Mouse (Mus musculus) forebrain, embryonic 16.5 days (tissue): ENCODE results near the gene Ankrd45. TPM values are rescaled to one million over a fixed set of nuclear protein-coding genes. Genes with fewer than 3 reads are reported as not detected.
A peak's percentile ranks its signal among the peaks of the same experiment; 100 is the strongest.
"Not testable (repeated sequence)": the region's sequence is repeated elsewhere in the genome, so short reads cannot be mapped to it uniquely, and the experiment has no call there.

Source experiments
- ATAC-seq: fragments of 200-750 bp; cut with Nextera tagmentation; 2 replicates; pipeline ENCODE4 v1.8.0; 2017; ENCODE audit warnings: mild to moderate bottlenecking, moderate library complexity
- H3K27ac ChIP-seq: fragments of 300-500 bp; sonication (generic); 2 replicates; pipeline ENCODE4 v1.5.1; 2014; ENCODE audit warnings: low read length, control low read depth
- H3K27me3 ChIP-seq: fragments of 300-500 bp; sonication (generic); replicated peaks from 2 replicates; pipeline ENCODE4 v1.6.1; 2014; ENCODE audit warnings: low read length; ENCODE audit not compliant: control insufficient read depth, insufficient read depth
- H3K36me3 ChIP-seq: fragments of 300-500 bp; sonication (generic); 2 replicates; pipeline ENCODE4 v1.6.1; 2014; ENCODE audit not compliant: control insufficient read depth, insufficient read depth
- H3K4me1 ChIP-seq: fragments of 300-500 bp; sonication (generic); replicated peaks from 2 replicates; pipeline ENCODE4 v1.6.1; 2014; ENCODE audit warnings: low read length; ENCODE audit not compliant: control insufficient read depth, insufficient read depth
- H3K4me2 ChIP-seq: fragments of 300-500 bp; sonication (generic); 2 replicates; pipeline ENCODE4 v1.6.1; 2014; ENCODE audit warnings: mild to moderate bottlenecking, low read length, control low read depth
- H3K4me3 ChIP-seq: fragments of 300-500 bp; sonication (generic); replicated peaks from 2 replicates; pipeline ENCODE4 v1.5.1; 2014; ENCODE audit warnings: mild to moderate bottlenecking, low read length, control low read depth
- H3K9ac ChIP-seq: fragments of 300-500 bp; sonication (generic); replicated peaks from 2 replicates; pipeline ENCODE4 v1.6.1; 2014; ENCODE audit warnings: low read depth, low read length, control low read depth
- H3K9me3 ChIP-seq: fragments of 300-500 bp; sonication (generic); 2 replicates; pipeline ENCODE4 v1.6.1; 2016; ENCODE audit warnings: low read length; ENCODE audit not compliant: control insufficient read depth
- WGBS: fragments of 180-500 bp; shearing (Covaris S2); extraction: QIAGEN DNeasy Blood & Tissue Kit; methylation state at CpG from one replicate; pipeline ENCODE4 v1.1.7; 2014; 5-methylcytosine and 5-hydroxymethylcytosine counted together
- polyA plus RNA-seq: library from polyadenylated mRNA; unstranded; fragments of >200 nt; fragmentation: Nextera tagmentation; extraction: Ambion mirVana; gene quantifications from 2 replicates; pipeline ENCODE4 v1.2.1, GENCODE M21; 2015

The Ankrd45 gene
- polyA plus RNA-seq, 1 experiment from 2014 or later: 29.6 TPM

DNA sequence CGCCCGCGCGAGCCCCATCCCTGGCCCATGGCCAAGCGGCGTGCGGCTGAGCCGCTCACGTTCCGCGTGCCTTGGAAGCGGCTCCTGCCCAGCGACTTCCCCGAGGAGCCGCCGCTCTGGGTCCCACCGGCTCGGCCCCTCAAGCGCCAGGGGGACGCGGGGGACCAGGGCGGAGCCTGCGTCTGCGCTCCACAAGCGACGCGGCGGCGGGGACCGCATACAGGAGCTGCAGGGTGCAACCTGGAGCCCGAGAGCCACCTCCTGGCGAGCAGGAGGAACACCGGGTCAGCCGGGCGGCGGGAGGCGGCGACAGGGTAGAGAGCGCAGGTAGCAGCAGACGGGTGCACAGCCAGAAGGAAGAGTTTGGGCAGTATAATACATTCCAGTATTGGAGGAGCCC, 28.2 kb downstream of the Ankrd45 start:
- H3K9me3 ChIP-seq: no peaks in the 10 kb centered on the region
- ATAC-seq: peak; percentile 98
- H3K9ac ChIP-seq: peak overlapping the region; percentile 61
- under 1% methylated on average over 40 of the region's 40 CpGs for WGBS
- H3K4me1 ChIP-seq: peaks cover 3% of the 10 kb centered on the region
- H3K27ac ChIP-seq: no peak overlapping the region
- H3K36me3 ChIP-seq: no peaks in the 10 kb centered on the region
- peak overlapping the region; percentile 68 for H3K4me2 ChIP-seq
- peak overlapping the region; percentile 47 for H3K4me3 ChIP-seq
- peaks cover 2% of the 10 kb centered on the region; the same call in 1 of the 2 replicates for H3K27me3 ChIP-seq

DNA sequence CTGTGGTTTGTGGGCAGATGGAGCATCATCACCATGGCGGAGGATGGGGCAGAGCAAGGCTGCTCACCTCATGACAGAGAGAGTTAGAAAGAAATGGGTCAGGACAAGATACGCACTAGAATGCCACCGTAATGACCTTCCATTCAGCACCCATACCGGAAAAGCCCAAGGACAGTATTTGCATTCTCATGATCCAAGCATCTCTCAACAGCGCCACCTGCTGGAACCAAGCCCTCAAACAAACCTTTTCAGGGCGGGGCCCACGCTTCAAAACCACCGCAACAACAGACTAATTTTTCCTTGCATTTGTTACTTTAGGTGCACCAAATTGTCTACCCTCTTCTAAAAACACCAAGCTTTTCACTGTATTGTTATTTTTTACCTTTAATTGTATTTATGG, 38.2 kb downstream of the Ankrd45 start:
- Histone ChIP-seq H3K27me3 (no peaks in the 10 kb centered on the region), H3K9me3 (peaks cover 6% of the 10 kb centered on the region), H3K4me1 (no peaks in the 10 kb centered on the region), H3K9ac (no peak overlapping the region), H3K36me3 (no peaks in the 10 kb centered on the region), H3K4me3 (no peak overlapping the region), H3K4me2 (no peak overlapping the region), H3K27ac (no peak overlapping the region)
- 57% methylated on average over 8 of the region's 8 CpGs for WGBS
- ATAC-seq: no peak

- Histone ChIP-seq H3K4me2 (no peak overlapping the region), H3K27ac (no peak overlapping the region), H3K27me3 (no peaks in the 10 kb centered on the region), H3K36me3 (no peaks in the 10 kb centered on the region), H3K4me3 (no peak overlapping the region), H3K9me3 (peaks cover 6% of the 10 kb centered on the region), H3K9ac (no peak overlapping the region), H3K4me1 (no peaks in the 10 kb centered on the region)
- no peak for ATAC-seq
- 91% methylated on average over 9 of the region's 9 CpGs for WGBS
These were observed 39.9 kb downstream of the Ankrd45 start for GRCm38 (mm10) chr1:161182386-161182785.

- Histone ChIP-seq H3K4me1 (no peaks in the 10 kb centered on the region), H3K4me2 (no peak overlapping the region), H3K36me3 (no peaks in the 10 kb centered on the region), H3K27ac (no peak overlapping the region), H3K9me3 (peaks cover 6% of the 10 kb centered on the region), H3K27me3 (no peaks in the 10 kb centered on the region), H3K9ac (no peak overlapping the region), H3K4me3 (no peak overlapping the region)
- WGBS: 84% methylated on average over 9 of the region's 9 CpGs
- ATAC-seq: no peak
These were observed 41.2 kb downstream of the Ankrd45 start for GRCm38 (mm10) chr1:161183677-161184076.

- H3K36me3 ChIP-seq: no peaks in the 10 kb centered on the region
- no peak overlapping the region for H3K27ac ChIP-seq
- H3K27me3 ChIP-seq: no peaks in the 10 kb centered on the region
- ATAC-seq: no peak
- H3K4me3 ChIP-seq: no peak overlapping the region
- H3K9ac ChIP-seq: no peak overlapping the region
- H3K4me2 ChIP-seq: no peak overlapping the region
- WGBS: 78% methylated on average over 3 of the region's 3 CpGs
- no peaks in the 10 kb centered on the region for H3K4me1 ChIP-seq
- no peaks in the 10 kb centered on the region for H3K9me3 ChIP-seq
These were observed 42.9 kb downstream of the Ankrd45 start for GRCm38 (mm10) chr1:161185431-161185830.

GRCm38 (mm10) chr1:161190253-161190910, 47.9 kb downstream of the Ankrd45 start:
- Histone ChIP-seq H3K9me3 (no peaks in the 10 kb centered on the region), H3K9ac (no peak overlapping the region), H3K4me2 (no peak overlapping the region), H3K4me1 (peaks cover 4% of the 10 kb centered on the region; the same call in 1 of the 2 replicates), H3K36me3 (no peaks in the 10 kb centered on the region), H3K4me3 (no peak overlapping the region), H3K27me3 (no peaks in the 10 kb centered on the region), H3K27ac (no peak overlapping the region)
- 85% methylated on average over 9 of the region's 9 CpGs for WGBS
- ATAC-seq: no peak

GRCm38 (mm10) chr1:161195541-161196351, 53.3 kb downstream of the Ankrd45 start:
- Histone ChIP-seq H3K9me3 (no peaks in the 10 kb centered on the region), H3K27me3 (no peaks in the 10 kb centered on the region), H3K4me1 (peaks cover 9% of the 10 kb centered on the region; the same call in 1 of the 2 replicates), H3K4me3 (peak overlapping the region; percentile 47), H3K9ac (0 out of 2 replicates have a peak overlapping the region, but pooled peaks have one; percentile 26), H3K36me3 (no peaks in the 10 kb centered on the region), H3K27ac (peak overlapping the region; percentile 71), H3K4me2 (peak overlapping the region; percentile 80)
- WGBS: under 1% methylated on average over 16 of the region's 16 CpGs
- ATAC-seq: peak; percentile 98

DNA sequence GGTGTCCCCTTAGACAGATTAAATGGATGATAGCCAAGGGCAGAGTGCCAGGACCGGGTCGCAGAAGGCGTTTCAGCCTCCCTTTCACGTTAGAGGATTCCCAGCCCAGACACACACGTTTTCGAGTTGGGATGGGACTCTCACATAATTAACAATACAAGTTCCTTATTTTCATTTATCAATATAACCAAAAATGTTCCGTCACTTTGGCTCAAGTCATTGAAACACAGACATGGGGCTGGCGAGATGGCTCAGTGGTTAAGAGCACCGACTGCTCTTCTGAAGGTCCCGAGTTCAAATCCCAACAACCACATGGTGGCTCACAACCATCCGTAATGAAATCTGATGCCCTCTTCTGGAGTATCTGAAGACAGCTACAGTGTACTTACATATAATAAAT, 53.9 kb downstream of the Ankrd45 start:
- 35% methylated on average over 11 of the region's 11 CpGs for WGBS
- not testable (repeated sequence) for H3K27me3 ChIP-seq, H3K9ac ChIP-seq, ATAC-seq, H3K4me1 ChIP-seq, H3K9me3 ChIP-seq, H3K36me3 ChIP-seq
- Histone ChIP-seq H3K27ac (peak overlapping the region; percentile 71), H3K4me3 (peak overlapping the region; percentile 47), H3K4me2 (peak overlapping the region; percentile 80)

- H3K9me3 ChIP-seq: no peaks in the 10 kb centered on the region
- no peak overlapping the region for H3K4me3 ChIP-seq
- no peaks in the 10 kb centered on the region for H3K27me3 ChIP-seq
- ATAC-seq: no peak
- no peak overlapping the region for H3K4me2 ChIP-seq
- peaks cover 9% of the 10 kb centered on the region; the same call in 1 of the 2 replicates for H3K4me1 ChIP-seq
- WGBS: 81% methylated on average over 5 of the region's 5 CpGs
- no peaks in the 10 kb centered on the region for H3K36me3 ChIP-seq
- H3K9ac ChIP-seq: no peak overlapping the region
- H3K27ac ChIP-seq: no peak overlapping the region
These were observed 57.4 kb downstream of the Ankrd45 start for GRCm38 (mm10) chr1:161199856-161200255.
